Mouse (Mus musculus): ENCODE measurements around the gene 4933427I04Rik. TPM values are rescaled to one million over a fixed set of nuclear protein-coding genes. Genes with fewer than 3 reads are reported as not detected.

Gene 4933427I04Rik
- not detected for total RNA-seq (2023)

GRCm38 (mm10) chr4:123859379-123859778 lies at the start of gene 4933427I04Rik:
Gene 4933427I04Rik, plus strand, starts transcription at chr4:123859679.

GRCm38 (mm10) chr4:123904333-123905125 lies 45.0 kb downstream of the 4933427I04Rik start, which contains the start of gene Mycbp:
Gene Mycbp, plus strand, starts transcription at chr4:123904832.

Other genes starting within 250 kb of the 4933427I04Rik start
- gene Macf1, start 175.3 kb upstream of the 4933427I04Rik start, total RNA-seq (2023), result 100 to 1,000 TPM; 694 to 726 TPM
- gene Ndufs5, start 141.5 kb upstream of the 4933427I04Rik start, total RNA-seq (2023), result 10 to 100 TPM; 32.6 to 49.4 TPM
- 10 to 100 TPM; 54.5 to 62.4 TPM for gene Akirin1, start 109.3 kb upstream of the 4933427I04Rik start, total RNA-seq (2023)
- gene Rhbdl2, start 71.8 kb upstream of the 4933427I04Rik start, total RNA-seq (2023), result not detected
- gene Mycbp, start 45.2 kb downstream of the 4933427I04Rik start, total RNA-seq (2023), result 10 to 100 TPM in 1 of 2 experiments, 1 to 10 TPM in 1; 8.7 to 14.0 TPM
- gene Rragc, start 57.8 kb downstream of the 4933427I04Rik start, total RNA-seq (2023), result 10 to 100 TPM; 37.8 to 41.0 TPM
- gene 4930535I16Rik, start 58.3 kb downstream of the 4933427I04Rik start, total RNA-seq (2023), result 1 to 10 TPM in 1 of 2 experiments, not detected in 1; 1.3 TPM

Data from T-cell, adult 66 days (primary cell).